Mouse (Mus musculus) T-helper 17 cell (primary cell): Measurements from ENCODE around the gene Arhgef3.
"Not testable (repeated sequence)": the region's sequence is repeated elsewhere in the genome, so short reads cannot be mapped to it uniquely, and the experiment has no call there.

ENCODE experiments used
- in situ Hi-C, 2 experiments: fragments of 300-600 bp; cut with MboI, MseI; formaldehyde crosslinking; loops; 1 replicate in 1 of 2; 2 replicates in 1 of 2; pipeline ENCODE4 v1.15.1; 2025; ENCODE audit warnings: high pct_unique_total_duplicates in 2 of 2

The Arhgef3 gene

GRCm38 (mm10) chr14:27183501-27184230, 69.0 kb downstream of the Arhgef3 start:
- in situ Hi-C loops, result no loop called here

GRCm38 (mm10) chr14:27185902-27186301, 71.2 kb downstream of the Arhgef3 start:
- in situ Hi-C loops, result no loop called here

GRCm38 (mm10) chr14:27186596-27186995, 71.9 kb downstream of the Arhgef3 start:
- in situ Hi-C loops, result no loop called here

DNA sequence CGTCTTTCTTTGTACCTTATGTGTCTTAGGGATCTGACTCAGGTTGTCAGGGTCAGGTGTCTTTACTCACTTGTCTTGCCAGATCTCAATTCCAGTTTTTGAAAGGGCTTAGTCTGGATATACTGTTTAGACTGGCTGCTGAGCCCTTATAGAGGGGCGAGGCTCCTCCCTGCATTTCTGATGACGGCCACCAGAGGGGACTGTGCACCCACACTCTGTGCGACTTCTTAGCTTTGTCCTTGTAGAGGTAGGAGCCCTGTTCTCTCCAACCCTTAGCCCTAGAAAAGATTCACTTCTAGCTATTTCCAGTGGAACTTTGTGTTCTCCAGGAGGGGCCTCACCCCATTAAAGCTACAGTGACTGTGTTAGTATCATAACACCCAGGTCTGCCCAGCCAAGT, 72.3 kb downstream of the Arhgef3 start:
- in situ Hi-C loops, result no loop called here

GRCm38 (mm10) chr14:27187885-27188284, 73.2 kb downstream of the Arhgef3 start:
- in situ Hi-C loops, result no loop called here

- in situ Hi-C loops, result loop anchor here (5.0 to 10.0 kb wide), 4 partner anchors 35 to 215 kb away; no protein-coding TSS in a partner anchor
Observed at GRCm38 (mm10) chr14:27192450-27192849, 77.8 kb downstream of the Arhgef3 start.

DNA sequence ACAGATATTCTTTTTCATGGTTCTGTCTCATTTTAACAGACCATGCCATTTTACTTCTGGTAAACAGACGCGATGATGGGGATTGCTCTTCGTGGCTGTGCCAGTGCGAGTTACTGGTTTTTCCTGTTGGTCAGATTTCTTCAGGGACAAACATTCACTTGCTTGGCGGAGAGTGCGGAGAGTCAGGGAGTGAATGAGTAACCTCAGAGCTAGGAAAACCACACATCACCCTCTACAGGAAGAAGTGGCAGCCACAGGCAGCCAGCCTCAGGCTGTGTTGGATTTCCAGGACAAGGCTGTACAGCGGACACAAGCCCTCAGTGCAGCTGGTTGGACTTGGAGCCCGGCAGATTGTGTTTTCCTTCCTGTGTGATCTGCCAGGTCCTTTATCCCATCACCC, 82.3 kb downstream of the Arhgef3 start:
- in situ Hi-C loops, result loop anchor here (10.0 kb wide), 2 partner anchors 138 to 148 kb away; no protein-coding TSS in a partner anchor

DNA sequence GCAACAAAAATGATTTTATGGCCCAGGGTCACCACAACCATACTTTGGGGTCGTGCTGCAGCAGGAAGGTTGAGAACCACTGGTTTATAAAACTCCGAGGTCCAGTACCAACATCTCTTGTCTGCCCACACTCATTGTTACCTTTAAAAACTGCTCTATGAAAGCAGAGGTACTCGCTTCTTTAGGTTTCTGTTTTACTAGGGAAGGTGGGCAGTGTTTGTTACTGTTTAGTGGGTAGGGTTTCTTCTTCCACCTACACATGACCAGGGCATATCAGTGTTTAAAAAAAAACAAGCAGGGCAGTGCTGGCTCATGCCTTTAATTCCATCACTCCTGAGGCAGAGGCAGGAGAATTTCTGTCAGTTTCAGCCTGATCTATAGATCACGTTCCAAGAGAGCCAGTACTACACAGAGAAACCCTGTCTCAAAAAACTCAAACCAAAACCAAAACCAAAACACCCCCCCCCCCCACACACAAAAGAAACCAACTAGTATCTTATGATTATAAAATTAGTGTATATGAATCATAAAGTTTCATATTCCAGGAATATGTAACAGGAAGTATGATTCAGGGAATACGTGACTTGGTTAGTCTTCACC, 83.9 kb downstream of the Arhgef3 start:
- in situ Hi-C loops, result loop anchor here (10.0 kb wide), 2 partner anchors 136 to 146 kb away; no protein-coding TSS in a partner anchor

- in situ Hi-C loops, result loop anchor here (10.0 kb wide), 2 partner anchors 136 to 146 kb away; no protein-coding TSS in a partner anchor
Observed at GRCm38 (mm10) chr14:27199119-27199518, 84.4 kb downstream of the Arhgef3 start.

DNA sequence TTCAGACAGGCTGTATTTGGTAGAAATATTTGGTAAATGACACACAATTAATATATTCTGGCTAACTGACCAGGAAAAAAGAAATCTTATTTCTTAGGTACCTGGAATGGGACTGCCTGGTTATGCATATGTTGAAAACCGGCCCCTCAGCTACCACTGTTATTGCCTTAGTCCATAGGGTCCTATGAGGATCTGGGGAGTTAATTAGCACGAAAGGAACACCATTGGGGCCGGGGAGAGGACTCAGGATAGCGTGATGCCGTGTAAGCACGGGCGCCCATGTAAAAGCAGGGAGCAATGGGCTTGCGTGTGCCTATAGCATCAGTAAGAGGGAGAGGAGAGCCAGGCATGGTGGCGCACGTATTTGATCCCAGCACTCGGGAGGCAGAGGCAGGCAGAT, 85.2 kb downstream of the Arhgef3 start:
- in situ Hi-C loops, result loop anchor here (10.0 kb wide), 2 partner anchors 135 to 145 kb away; no protein-coding TSS in a partner anchor

DNA sequence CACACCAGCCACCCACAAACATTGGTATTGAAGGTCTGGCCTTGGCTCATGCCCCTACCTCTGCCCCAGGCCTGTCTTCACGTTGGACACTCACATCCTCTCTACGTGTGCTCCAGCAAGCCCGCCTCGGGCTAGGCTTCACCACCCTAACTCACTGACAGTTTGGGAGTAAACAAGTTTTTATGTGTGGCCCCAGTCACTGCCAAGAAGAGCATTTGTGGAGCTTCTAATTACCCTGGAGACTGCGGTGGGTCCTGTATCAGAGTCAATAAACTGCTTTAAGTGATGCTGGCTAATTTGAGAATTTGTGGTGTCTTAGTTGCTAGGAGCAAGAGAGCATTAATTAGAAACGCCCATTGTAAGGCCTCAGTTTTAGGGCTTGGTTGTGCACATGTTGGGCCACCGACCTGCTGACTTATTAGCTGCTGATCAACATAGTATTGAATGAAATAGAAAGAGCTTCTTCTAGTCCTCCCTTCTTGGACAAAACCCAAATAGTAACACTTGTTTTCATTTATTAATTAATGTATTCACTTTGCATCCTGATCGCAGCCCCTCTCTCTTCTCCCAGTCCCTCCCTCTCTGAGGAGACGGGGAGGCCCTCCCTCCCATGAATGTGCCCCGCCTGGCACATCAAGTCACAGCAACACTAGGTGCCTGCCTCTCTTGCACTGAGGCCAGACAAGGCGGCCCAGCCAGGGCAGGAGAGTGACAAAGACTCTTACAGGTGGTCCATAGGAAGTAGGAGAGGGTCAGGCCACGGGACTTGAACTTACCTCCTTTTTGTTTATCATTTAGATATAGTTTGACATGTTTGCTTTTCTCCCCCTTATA, 86.3 kb downstream of the Arhgef3 start:
- in situ Hi-C loops, result no loop called here

GRCm38 (mm10) chr14:27201824-27202223, 87.1 kb downstream of the Arhgef3 start:
- in situ Hi-C loops, result no loop called here

- in situ Hi-C loops, result no loop called here
Observed at GRCm38 (mm10) chr14:27204704-27205103, 90.0 kb downstream of the Arhgef3 start.

GRCm38 (mm10) chr14:27206443-27206842, 91.7 kb downstream of the Arhgef3 start:
- in situ Hi-C loops, result no loop called here

GRCm38 (mm10) chr14:27209542-27209941, 94.8 kb downstream of the Arhgef3 start:
- in situ Hi-C loops, result no loop called here

DNA sequence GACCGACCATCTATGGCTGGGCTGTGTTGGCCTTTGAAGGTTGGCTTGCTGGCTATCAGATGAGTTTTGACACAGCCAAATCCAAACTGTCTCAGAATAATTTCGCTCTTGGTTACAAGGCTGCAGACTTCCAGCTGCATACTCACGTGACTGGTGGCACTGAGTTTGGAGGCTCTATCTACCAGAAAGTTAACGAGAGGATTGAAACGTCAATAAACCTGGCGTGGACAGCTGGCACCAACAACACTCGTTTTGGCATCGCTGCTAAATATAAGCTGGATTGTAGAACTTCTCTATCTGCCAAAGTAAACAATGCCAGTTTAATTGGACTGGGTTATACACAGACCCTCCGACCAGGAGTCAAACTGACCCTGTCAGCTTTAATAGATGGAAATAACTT, 96.1 kb downstream of the Arhgef3 start:
- in situ Hi-C loops, result not testable (repeated sequence)

DNA sequence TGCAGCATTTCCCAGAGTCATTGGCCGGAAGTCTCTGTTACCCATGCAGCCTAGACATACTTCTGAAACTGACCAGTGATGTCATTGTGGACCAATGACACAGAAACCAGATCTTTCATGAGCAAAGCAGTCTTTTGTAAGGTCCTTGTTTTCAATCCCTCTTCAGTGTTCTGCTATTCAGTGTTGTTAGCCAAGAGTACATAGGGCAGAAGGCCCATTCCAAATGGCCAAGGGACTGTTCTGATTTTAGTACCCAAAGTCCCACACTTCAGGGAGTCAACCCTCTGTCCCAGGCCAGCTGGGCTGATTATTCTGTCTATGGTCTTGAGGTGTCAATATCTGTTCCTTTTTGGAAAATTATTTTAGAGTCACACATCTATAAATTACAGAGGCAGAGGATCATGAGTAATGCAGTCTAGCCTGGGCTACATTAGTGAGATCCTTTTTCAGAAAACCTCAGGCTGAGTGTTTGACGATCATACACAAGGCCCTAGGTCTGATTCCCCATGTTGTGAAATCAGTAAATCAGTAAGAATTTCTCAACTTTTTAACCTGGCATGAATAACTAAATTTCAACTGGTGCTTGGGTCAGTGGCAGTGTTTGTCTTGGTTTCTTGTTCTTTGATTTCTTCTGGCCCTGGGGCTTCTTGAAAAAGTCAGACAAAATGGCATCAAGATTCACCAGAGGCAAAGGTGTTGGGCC, 97.2 kb downstream of the Arhgef3 start:
- in situ Hi-C loops, result no loop called here

DNA sequence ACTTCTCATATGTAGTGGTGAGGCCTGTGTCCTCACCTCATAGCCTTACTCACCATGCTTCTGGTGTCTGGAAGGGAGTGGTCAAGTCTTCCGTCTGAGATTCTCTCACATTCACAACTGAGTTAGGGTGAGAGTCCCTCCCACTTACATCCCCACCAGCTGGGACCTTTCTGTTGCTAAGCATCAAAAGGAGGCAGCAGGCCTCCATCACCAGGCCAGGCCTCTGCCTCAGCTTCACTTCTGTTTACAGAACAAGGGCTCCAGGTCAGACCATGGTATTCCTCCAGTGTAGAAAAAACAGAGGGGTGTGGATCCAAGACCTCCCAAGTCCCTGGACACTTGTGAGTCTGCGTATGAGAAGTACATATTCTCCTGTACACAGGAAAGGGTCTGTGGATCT, 99.5 kb downstream of the Arhgef3 start:
- in situ Hi-C loops, result no loop called here

DNA sequence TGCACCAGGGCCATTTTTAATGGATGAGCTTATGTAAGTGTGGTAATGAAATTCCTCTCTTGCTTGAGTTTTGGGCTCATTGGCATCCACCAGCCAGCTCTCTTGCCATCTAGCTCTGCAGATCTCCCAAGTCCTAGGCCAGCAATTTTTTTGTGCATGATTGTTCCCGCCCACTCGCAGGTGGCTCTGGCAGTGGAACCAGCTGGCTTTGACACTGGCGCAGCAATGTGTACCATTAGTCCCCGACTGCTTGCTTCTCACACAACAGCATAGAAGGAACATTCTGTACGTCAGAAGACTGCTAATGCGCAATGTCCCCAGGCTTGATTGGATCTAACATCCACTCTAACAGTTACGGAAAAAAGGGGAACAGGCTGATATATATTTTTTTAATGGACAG, 105.0 kb downstream of the Arhgef3 start:
- in situ Hi-C loops, result no loop called here

GRCm38 (mm10) chr14:27220297-27220696, 105.6 kb downstream of the Arhgef3 start:
- in situ Hi-C loops, result no loop called here

- in situ Hi-C loops, result loop anchor here in 1 of 2 experiments (5.0 kb wide), 1 partner anchor 32 kb away; no protein-coding TSS in a partner anchor
Observed at GRCm38 (mm10) chr14:27224636-27225035, 109.9 kb downstream of the Arhgef3 start.
